Mouse (Mus musculus) embryo, embryonic 10.5 days (tissue): ENCODE data around the gene Tmem135.
A peak's percentile ranks its signal among the peaks of the same experiment; 100 is the strongest.

Experiments
- DNase-seq: peaks from one replicate; pipeline ENCODE4 v3.0.0-alpha.2; 2015; ENCODE audit warnings: low spot score

Tmem135 gene

DNA sequence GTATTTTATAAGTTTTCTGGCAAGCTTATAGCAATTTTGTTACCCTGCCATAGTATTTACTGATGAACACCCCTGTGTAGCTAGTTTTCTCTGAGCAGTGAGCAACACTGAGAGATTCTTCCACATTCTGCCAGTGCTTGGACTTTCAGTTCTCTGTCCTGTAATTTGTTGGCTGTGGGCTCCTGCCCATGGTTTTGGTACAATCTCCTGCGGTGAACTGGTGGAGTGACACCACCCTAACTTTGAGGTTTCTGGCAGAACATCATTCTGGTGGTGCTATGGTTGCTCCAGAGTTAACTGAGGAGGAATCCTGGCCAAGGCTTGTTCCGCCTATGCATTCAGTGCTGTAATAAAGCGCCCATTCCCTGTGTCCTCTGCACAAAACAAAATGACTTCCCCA lies 21.1 kb downstream of the Tmem135 start:
- DNase-seq: no peak

DNA sequence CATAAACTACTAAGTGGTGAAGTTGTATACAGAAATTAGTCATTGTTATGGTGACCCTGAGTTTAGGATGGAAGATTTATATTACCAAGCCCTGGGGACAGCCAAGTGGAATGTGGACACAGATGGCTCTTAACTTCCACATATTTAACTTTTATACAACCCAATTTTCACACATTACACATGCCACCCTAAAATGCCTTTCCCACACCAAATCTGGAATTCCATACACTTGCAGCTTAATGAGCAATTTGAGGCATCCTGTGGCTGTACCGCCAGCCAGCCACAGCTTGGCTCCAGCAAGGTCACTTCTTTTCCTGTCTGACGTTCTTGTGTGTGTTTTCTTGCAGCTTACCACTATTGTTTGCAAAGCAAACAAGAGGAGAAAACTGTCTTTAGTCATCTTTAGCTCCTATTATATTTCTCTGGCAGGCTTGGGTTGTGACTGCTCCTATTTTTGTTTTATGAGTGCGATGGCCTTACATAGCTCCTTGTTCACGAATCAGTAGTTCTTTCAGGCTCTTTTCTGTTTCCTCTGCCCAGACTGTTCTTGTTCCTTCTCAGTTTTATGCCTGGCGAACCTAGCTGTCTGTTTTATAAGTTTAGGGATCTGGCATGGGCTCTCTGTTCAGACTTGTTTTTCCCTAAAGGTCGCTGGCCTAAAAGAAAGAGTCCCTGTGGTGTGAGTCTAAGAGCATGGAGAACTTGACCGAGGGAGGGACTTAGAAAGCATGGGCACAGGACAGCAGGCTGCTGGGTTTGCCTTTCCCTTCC lies 22.9 kb downstream of the Tmem135 start:
- no peak for DNase-seq

DNA sequence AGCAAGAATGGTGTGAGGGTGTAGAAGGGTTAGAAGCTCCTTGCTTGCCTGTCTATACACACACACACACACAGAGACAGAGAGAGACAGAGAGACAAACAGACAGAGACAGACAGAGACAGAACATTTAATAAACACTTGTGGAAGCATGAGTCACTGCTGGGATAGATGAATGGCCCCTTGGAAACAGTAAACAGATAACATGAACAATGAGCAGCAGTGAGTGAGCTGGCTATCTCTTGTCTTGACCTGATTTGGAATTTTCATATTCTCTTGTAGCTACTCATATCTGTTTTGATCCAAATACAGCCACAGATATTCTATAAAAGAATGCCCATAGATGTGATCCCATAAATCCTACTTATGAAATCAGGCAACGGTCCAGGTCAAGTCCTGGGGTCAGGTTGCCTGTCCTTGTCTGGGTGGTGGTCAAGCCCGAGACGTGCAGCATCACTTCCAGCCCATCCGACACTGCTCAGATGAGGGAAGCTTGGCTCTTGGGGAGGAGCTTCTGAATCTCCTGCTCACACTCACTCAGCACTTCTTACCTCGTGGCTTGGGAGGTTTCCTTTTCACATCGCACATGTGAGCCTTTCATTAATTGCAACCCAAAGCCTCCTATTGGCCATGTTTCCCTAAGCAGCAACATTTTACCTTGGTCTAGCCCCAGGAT lies 32.3 kb downstream of the Tmem135 start:
- DNase-seq: no peak

DNA sequence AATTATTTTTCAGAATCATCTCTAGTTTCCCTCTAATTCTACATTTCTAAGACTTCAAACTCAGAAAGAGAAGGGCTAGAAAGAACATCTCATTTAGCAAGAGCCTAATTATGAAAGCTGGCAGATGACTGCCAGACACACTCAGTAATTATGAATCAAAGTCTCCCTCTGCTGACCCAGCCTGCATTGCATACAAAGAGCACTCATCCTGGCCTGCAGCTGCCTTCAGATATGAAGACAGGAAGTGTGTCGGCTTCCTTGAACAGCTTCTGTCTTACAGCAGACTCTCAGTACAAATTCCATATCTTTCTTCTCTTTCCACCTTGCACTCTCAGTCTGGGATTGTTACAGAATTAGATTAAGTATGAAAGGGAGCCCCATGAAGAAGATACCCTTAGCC lies 33.1 kb downstream of the Tmem135 start:
- DNase-seq: peak; percentile 40

DNA sequence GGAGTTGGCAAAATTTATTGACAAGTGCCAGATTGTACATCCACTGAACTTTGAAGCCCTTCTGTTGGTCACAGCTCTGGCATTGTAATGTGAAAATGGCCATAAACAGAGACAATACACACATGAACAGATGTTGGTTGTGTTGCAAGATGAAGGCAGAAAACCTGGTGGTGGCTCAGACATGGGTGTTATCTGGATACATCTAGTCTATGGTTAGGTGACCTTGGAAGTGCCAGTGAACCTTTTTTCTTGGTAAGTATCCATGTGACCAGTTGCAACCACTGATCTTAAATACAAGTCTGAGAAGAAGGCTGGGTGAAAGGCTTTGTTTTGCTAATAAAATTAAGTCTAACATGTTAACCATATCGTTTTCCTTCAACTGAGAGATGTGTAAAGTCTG lies 33.9 kb downstream of the Tmem135 start:
- no peak for DNase-seq

DNA sequence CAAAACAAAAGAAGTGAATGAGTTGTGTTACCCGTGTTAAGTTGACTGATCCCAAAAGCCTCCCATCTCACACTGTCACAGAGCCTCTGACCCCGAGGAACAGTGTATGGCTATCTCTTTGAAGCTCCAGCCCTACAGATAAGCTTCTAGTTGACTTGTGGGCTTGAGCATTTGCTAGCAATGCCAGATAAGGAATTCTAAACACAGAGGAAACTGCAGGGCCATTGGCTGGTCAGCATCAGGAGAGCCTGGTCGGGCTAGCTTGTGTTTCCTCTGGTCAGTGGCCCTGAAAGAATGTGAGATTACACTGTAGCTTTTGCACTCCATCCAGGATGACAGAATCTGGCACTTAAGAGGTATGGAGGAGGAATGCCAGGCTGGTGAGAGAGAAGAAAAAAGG lies 36.4 kb downstream of the Tmem135 start:
- peak; percentile 32 for DNase-seq

DNA sequence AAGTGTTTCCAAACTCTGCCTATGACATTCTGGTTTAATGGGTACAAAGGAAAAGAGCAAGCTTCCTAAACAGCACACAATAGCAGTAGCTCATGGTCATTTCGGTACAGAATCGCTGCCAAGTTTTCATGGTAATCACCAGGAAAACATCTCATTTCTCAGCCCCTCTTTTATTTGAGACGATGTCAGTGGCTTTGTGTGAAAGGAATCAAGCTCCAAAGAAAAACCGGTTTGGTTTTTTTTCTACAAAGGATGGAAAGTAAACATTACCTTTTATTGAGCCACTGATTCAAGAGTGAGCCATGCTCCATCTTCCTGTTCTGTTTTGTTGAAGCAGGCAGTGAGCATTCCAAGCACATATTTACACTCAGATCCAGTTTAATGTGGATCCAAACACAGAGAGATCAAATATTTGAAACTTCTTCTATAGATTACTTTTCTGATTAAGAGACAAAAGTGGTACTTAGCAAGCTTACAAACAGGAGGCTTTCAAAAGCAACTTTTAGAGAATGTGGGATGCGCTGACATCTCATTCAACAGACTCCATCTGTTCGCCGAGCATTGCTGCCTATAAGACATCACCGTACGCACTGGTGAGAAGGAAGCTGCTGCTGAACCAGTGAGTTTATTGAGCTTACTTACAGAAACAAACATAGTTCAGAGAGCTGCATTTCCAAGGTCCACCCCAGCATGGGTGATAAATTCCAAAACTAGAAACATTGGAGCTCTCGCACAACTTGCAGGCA lies 38.7 kb downstream of the Tmem135 start:
- DNase-seq: no peak

DNA sequence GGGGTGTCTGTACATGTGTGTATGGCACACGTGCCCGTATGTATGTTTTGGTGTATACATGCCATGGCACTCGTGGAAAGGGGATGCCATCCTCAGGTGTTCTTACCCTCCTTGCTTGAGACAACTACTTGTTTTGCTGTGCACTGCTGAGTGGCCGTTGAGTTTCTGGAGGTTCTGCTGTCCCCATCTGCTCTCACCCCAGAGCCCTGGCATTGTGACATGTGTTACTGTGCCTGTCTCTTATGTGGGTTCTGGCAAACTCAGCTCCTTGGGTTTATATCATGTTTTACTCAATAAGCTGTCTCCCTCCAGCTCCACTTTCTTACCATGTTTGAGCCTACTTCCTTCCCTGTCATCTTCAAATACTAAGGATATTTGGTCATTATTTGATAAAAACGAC lies 40.0 kb downstream of the Tmem135 start:
- no peak for DNase-seq

DNA sequence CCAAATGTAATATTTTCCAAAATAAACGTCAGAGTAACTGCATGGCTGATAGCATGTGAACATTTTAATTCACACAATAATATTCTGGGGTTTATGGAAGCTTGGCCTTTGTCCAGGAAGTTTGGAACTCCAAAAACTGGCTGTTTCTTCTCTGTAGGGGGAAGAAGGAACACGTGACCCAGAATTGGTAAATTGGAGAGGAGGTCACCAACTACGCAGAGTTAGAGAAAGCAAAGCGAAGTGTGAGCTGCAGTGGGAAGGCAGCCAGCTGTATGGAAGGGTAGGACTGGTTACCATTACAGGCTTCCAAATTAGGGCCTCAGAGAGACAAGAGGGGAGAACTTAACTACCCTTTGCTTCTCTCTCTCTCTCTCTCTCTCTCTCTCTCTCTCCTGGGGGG lies 47.7 kb downstream of the Tmem135 start:
- peak; percentile 53 for DNase-seq

DNA sequence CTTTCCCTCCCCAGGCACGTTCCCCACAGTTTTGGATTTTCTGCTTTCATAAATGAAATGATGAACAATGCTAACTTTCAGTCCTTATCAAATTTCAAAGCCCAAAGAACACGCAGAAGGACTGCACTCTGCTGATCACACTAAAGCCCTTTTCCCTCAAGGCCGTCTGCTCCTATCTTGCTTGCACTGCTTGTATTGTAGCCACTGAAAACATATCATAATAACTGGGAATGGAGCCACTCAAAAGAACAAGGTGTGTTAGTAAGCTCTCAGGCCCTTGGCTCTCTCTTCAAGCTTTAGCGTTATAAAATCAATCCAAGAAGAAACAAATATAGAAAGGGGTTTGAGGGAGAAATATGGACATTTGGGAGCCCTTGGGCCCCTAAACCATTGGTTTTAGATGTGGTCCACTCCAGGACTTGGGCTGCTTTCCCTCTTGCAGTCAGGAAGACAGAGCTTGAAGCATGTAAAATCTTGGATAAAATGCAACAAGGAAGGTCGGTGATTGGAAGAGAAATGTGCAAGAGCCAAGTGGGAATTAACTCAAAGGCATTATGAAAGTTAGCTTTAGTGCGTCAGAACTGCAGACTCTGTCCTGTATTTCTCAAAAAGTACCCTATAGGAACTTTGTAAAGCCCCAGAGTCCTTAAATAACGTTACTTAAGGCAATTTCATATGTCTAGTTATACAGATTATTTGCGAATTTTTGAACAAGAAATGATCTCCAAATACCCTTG lies 48.3 kb downstream of the Tmem135 start:
- DNase-seq: no peak

DNA sequence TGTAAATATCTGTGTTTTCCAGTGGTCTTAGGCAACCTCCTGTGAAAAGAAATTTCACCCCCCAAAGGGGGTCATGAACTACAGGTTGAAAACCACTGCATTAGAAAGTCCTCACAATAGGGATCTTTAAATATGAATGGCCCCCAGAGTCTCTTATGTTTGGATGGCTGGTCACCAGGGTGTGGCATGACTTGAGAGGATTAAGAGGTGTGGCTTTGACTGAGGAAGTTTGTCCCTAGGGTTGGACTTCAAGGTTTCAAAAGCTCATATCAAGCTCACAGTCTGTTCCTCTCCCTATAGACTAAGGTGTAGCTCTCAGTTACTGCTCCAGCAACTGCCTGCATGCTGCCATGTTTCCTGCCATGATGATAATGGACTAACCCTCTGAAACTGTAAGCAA lies 62.0 kb downstream of the Tmem135 start:
- no peak for DNase-seq

DNA sequence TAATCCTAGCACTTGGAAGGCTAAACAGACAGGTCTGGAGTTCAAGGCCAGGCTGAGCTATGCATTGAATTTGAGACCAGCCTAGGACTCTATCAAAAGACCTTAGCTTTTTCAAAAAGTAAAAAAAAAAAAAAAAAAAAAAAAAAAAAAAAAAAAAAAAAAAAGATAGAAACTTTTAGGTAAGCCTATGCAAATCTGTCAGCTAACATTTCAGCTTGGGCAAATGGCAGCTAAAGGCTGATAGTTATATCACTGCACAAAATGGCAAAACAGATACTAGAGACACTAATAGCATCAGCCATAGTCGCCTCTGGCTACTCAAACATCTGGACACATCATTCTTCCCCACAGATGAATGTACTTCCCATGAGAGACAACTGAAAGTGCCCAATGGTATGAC lies 64.2 kb downstream of the Tmem135 start:
- no peak for DNase-seq

DNA sequence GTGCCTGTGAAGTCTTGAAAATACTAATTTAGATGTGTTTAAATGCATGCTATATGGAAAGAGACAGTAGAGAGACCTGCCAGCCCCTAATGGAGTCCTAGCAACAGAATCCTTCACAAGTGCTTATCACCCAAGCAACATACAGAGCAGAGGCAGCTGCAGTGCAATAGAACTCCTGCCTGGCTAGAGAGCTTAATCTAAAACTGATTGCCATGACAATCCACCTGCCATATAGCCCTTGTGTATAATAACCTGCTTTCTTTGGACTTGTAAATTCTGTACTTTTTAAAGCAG lies 64.9 kb downstream of the Tmem135 start:
- no peak for DNase-seq

DNA sequence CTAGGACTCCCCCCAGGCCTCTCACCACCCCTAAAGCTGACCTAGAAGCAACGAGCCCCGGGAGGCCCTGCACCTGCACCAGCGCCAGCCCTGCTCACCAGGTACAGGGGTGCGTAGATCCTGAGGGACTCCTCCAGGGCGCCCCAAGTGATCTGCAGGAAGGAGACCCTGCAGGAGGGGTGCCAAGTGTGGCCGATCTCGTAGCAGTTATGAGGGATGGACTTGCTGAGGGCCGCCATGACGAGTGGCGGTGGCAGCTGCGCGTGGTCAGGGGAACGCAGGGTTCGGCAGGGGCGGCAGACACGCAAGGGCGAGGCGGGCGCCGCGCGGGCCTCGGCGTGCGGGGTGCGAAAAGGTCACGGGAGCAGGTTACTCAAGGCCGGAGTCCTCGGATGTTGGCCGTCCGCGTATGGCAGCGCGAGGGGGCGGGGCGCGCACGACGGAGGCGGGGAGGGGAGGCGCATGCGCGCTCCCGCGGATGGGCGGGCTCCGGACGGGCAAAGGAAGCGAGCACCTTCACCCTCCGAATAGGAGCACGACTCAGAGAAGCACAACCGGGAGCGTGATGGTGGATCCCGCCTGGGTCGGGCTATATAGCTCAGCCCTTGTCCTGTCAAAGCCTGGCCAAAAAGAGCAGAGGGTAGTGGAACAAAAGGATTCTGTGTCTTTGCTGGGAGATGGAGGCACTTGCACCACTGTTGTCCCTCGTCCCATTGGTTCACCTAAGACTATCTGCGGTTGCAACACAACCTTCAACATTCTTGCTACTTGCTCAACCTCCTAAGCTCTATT lies 65.5 kb downstream of the Tmem135 start:
- DNase-seq: peak; percentile 89

DNA sequence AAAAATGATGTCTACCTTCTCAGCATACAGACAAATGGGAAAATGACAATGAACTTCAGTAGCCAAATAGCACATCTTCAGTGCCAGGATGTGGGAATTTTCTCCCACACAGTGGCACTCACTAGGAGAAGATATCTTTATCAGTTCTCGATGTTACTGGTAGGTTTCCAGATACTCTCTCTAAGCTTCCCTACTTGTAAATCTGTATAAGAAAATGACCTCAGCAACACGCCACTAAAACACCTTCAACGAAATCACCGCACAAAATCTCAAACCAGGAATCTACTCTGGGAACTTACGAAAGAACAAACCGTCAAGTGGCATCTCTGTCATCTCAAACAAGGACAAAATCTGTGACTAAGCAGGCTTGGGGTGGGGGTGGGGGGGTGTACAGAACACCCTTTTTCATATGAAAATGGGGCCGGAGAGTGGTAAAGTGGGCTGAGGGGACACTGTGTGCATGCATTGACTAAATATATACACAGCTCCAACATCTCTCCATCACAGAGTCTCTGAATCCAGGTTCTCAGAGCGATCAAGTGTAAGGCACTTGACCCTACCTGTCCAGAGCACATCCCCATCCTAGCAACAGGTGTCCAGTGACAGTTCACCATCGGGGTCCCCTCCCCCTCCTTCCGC lies 66.2 kb downstream of the Tmem135 start:
- DNase-seq: peak; percentile 30

DNA sequence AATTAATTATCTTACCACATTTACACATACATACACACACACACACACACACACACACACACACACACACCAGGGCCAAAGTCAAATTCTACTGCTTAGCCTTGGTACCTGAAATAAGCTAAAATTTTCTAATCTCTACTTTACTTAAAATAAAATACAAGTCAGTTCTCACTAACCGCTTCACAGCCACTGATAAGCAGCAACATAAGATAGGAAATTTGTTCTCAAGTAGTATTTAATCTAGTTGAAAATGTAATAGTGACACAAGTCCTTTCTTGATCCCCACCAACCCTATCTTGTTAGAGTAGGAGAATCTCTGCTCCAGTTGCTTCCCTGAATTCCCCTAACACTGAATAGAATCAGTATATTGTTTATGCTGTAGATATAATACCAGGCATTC lies 67.6 kb downstream of the Tmem135 start:
- no peak for DNase-seq

DNA sequence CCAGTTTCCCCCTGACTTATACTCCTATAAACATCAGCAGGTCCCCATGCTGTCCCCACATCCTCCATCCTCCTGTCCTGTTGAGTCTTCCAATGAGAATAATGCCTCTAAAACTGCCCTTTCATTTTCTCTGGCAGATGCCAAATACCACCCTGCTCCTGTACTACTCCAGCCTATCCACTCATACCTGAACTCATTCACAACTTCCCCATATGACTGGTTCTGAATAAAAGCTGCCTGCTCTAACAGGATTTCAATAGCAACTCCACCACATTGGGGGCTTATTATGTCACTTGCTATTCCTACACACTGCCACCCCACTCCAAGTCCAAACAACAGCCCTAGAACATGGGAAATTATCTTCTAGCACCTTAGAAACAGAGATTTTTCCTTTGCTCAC lies 68.7 kb downstream of the Tmem135 start:
- DNase-seq: no peak

DNA sequence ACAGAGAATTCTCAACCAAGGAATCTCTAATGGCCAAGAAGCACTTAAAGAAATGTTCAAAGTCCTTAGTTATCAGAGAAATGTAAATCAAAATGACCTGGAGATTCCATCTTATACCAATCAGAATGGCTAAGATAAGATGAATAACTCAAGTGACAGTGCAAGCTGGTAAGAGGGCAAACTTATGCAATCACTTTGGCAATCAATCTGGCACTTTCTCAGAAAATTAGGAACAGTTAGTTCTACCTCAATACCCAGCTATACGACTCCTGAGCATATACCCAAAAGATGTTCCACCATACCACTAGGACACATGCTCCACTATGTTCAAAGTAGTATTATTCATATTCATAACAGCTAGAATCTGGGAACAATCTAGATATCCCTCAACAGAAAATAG lies 74.1 kb downstream of the Tmem135 start:
- no peak for DNase-seq

DNA sequence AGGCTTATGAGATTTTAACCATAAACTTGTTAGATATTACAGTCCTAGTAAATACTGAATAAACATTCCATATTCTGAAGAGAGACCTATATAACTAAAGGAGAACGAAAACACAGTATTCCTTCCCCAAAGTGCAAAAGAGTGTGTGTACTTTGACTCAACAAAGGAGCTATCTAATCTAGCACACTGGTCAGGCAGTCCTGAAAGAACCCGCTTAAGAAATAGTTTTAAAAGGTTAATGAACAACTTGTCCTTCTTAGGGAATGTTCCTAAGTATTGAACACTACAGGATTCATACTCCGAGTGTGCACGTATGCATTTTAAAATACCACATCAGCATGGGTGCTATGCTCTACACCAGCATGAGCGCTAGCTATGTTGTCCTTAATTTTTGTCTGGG lies 76.3 kb downstream of the Tmem135 start:
- DNase-seq: no peak

DNA sequence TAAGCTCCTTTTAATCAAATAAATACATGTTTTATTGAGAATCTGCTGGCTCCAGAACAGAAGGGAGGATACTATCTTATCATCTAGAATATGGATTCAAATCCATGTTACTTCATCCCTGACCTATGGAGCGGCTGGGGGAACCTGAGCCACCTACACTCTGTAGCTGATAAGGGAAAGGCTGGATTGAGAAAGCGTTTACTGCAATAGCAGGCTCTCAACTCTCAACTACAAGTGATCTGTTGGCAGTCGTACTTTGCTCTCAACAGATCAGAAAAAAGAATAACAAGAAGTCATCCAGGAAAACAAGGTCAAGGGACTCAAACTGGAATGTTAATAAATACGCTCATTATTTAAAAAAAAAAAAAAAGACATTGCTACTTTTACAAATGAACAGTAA lies 77.3 kb downstream of the Tmem135 start:
- no peak for DNase-seq

DNA sequence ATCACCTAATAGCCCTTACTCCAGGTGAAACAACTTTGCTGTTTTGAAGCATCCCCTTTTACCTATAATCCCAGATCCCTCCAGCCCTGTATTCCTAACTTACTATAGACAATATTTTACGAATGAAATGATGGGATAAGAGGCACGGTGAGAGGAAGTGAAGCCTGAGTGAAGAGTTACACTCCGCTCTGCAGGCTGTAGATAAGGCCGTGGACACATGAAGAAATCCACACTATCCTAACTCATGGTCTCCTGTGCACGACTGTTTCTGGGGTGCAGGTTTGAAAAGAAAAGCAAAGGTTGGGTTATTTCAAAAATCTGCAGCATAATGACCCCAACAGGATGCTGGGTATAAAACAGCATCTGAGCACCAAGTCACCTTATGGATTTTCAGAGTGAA lies 77.8 kb downstream of the Tmem135 start:
- no peak for DNase-seq
